Mouse (Mus musculus) lung, postnatal 0 days (tissue): ENCODE results near the gene March10.

ENCODE experiments used
- CTCF ChIP-seq: IDR thresholded peaks from 2 replicates; pipeline ENCODE4 v1.5.1; 2016; ENCODE audit warnings: antibody characterized with exemption, mild to moderate bottlenecking
- EP300 ChIP-seq: IDR thresholded peaks from 2 replicates; pipeline ENCODE4 v1.6.1; 2016; ENCODE audit warnings: antibody characterized with exemption, mild to moderate bottlenecking, control low read depth

- TF ChIP-seq CTCF (no peak), EP300 (no peak)
Measured at GRCm38 (mm10) chr11:105375821-105376235, 80.7 kb downstream of the March10 start.
